Mouse (Mus musculus): ENCODE measurements at regions not wholly inside any gene's neighbourhood (a gene's known extent, or its start where the extent isn't known, plus 50 kb on each side); places are given as distances from the start of the nearest gene placed in this dataset.
A peak's percentile ranks its signal among the peaks of the same experiment; 100 is the strongest.

- no peak for DNase-seq (ENCODE audit: low read depth, low spot score)
- peaks cover 21% of the 10 kb centered on the region for H3K27me3 ChIP-seq
- CTCF ChIA-PET: no interaction called here
Observed at GRCm38 (mm10) chr5:101538410-101539253, 126.2 kb downstream of the Nkx6-1 start.

GRCm38 (mm10) chr5:101537518-101538380 is 127.0 kb downstream of the Nkx6-1 start:
- ChIA-PET POLR2A (no interaction called here), CTCF (no interaction called here)
- no peak for TF ChIP-seq CTCF (IDR thresholded peaks at IDR 0.05)
- no peak for DNase-seq (ENCODE audit: low read depth, low spot score)
- in situ Hi-C loops (cut with MboI; ENCODE audit: low pct_unique_long_range_greater_than_20kb): no loop called here
- peaks cover 28% of the 10 kb centered on the region for H3K27me3 ChIP-seq
- ATAC-seq: no peak

More at GRCm38 (mm10) chr5:101538410-101539253, 126.2 kb downstream of the Nkx6-1 start:
- POLR2A ChIA-PET: no interaction called here
- ATAC-seq: no peak
- in situ Hi-C loops (cut with MboI; ENCODE audit: low pct_unique_long_range_greater_than_20kb): no loop called here
- TF ChIP-seq CTCF (IDR thresholded peaks at IDR 0.05): no peak

DNA sequence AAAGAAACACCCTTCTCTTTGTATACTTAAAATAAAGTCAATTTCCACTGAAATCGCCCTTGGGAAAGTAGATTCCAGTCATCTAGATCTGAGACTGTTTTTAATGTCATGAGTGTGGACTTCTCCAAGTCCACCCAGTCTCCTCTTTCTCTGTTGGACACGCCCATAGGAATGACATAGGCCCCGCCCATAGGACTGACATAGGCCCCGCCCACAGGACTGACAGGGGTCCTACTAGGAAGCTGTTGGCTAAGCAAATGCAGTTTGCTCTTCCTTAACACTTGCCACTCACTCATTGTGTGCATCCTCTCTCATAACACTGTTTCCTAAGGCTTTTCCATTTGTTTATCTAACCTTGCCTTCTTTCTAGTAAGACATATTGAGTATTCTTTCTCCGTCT is 129.3 kb downstream of the Nkx6-1 start:
- DNase-seq (ENCODE audit: low read depth, low spot score): no peak
- TF ChIP-seq CTCF (IDR thresholded peaks at IDR 0.05): no peak
- no peak for ATAC-seq
- POLR2A ChIA-PET: no interaction called here
- peaks cover 28% of the 10 kb centered on the region for H3K27me3 ChIP-seq
- CTCF ChIA-PET: interaction anchor here (1.2 kb wide), 1 partner anchor 16 kb away, joined by 3 read pairs; no protein-coding TSS in a partner anchor
- in situ Hi-C loops (cut with MboI; ENCODE audit: low pct_unique_long_range_greater_than_20kb): no loop called here

- peaks cover 25% of the 10 kb centered on the region for H3K27me3 ChIP-seq
- in situ Hi-C loops (cut with MboI; ENCODE audit: low pct_unique_long_range_greater_than_20kb): no loop called here
- no peak for DNase-seq (ENCODE audit: low read depth, low spot score)
- ChIA-PET CTCF (no interaction called here), POLR2A (no interaction called here)
- no peak for ATAC-seq
- no peak for TF ChIP-seq CTCF (IDR thresholded peaks at IDR 0.05)
Observed at GRCm38 (mm10) chr5:101525346-101525745, 139.4 kb downstream of the Nkx6-1 start.

GRCm38 (mm10) chr5:101524670-101525069 is 140.1 kb downstream of the Nkx6-1 start:
- ATAC-seq (no peak), DNase-seq (ENCODE audit: low read depth, low spot score) (no peak)
- ChIA-PET POLR2A (no interaction called here), CTCF (no interaction called here)
- in situ Hi-C loops (cut with MboI; ENCODE audit: low pct_unique_long_range_greater_than_20kb): no loop called here
- TF ChIP-seq CTCF (IDR thresholded peaks at IDR 0.05): no peak
- peaks cover 25% of the 10 kb centered on the region for H3K27me3 ChIP-seq

- DNase-seq (ENCODE audit: low read depth, low spot score): no peak
- ChIA-PET CTCF (no interaction called here), POLR2A (no interaction called here)
- in situ Hi-C loops (cut with MboI; ENCODE audit: low pct_unique_long_range_greater_than_20kb): no loop called here
- no peak for TF ChIP-seq CTCF (IDR thresholded peaks at IDR 0.05)
- ATAC-seq: peak; percentile 31
- peaks cover 25% of the 10 kb centered on the region for H3K27me3 ChIP-seq
Observed at GRCm38 (mm10) chr5:101523902-101524301, 140.9 kb downstream of the Nkx6-1 start.

DNA sequence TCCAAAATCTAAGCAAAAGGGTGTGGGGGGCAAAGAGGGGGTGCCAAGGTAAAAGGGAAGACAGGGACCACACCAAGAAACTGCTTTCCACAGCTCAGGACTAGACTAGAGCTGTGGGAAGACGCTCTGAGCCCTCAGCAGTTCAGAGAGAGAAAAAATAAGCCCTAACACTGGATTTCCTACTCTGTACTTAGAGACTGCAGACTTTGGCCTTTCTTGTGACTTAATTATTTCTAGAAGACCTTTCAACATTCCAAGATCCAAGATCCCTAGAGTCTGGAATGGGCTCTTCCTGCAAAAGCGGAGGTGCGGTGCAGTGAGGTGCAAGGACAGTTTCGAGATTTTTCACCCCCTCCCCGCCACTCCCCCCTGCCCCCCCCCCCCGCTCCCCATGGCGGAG is 141.3 kb downstream of the Nkx6-1 start:
- no peak for TF ChIP-seq CTCF (IDR thresholded peaks at IDR 0.05)
- ATAC-seq (no peak), DNase-seq (ENCODE audit: low read depth, low spot score) (no peak)
- in situ Hi-C loops (cut with MboI; ENCODE audit: low pct_unique_long_range_greater_than_20kb): no loop called here
- peaks cover 25% of the 10 kb centered on the region for H3K27me3 ChIP-seq
- ChIA-PET CTCF (no interaction called here), POLR2A (no interaction called here)

GRCm38 (mm10) chr5:101520935-101521655 is 143.7 kb downstream of the Nkx6-1 start:
- ChIA-PET CTCF (no interaction called here), POLR2A (no interaction called here)
- in situ Hi-C loops (cut with MboI; ENCODE audit: low pct_unique_long_range_greater_than_20kb): no loop called here
- TF ChIP-seq CTCF (IDR thresholded peaks at IDR 0.05): no peak
- DNase-seq (ENCODE audit: low read depth, low spot score) (no peak), ATAC-seq (no peak)
- peaks cover 25% of the 10 kb centered on the region for H3K27me3 ChIP-seq

DNA sequence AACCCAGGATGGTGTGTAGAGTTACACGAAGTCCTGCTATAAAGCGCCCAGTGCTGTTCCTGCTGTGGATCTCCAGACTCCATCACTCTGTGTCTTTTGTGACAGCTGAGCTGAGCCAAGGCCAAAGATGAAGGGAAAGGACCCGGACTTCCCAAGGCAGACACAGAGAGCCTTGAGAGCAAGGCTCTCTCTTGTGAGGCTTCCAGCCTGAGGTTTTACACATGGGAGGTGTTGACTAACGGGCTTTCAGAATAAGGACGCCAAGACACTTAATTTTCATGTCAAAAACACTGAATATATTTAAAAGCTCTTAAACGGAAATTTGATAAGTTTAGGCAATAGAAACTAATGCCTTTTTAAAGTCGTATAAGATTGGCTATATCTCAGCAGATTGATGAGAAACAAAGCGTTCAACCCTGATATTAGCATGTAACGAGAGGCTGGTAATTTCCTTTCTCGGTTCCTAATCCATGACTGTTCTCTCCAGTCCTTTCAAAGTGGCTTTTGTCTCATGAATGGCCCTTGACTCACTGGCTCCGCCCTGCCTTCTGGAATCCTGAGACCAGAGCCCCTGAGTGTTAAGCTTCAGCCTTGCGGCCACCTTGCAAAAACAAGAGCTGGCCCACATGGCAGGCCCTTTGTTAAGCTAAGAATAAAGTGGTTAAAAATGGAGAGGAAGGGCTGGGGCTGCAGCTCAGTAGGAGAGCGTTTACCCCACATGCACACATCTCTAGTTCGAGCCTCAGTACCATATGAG is 145.8 kb downstream of the Nkx6-1 start:
- in situ Hi-C loops (cut with MboI; ENCODE audit: low pct_unique_long_range_greater_than_20kb): no loop called here
- no peak for TF ChIP-seq CTCF (IDR thresholded peaks at IDR 0.05)
- DNase-seq (ENCODE audit: low read depth, low spot score) (no peak), ATAC-seq (no peak)
- ChIA-PET POLR2A (no interaction called here), CTCF (interaction anchor here (0.9 kb wide), 1 partner anchor 16 kb away, joined by 3 read pairs; no protein-coding TSS in a partner anchor)
- H3K27me3 ChIP-seq: peaks cover 14% of the 10 kb centered on the region

DNA sequence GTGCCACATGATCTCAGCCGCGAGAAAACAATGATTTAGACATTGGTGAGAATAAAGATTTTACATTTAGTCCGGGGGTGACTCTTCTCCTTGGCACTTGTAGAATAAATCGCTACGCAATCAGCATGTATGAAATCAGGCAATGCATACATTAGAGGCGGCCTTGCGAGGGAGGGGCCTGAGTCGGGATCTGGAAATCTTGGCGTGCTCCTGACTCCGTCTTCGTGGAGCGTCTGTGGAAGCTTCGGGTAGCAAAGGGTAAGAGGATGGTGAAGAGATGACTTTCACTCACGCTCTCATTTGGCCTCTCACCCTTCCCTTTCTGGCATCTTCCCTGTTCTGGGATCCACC is 167.1 kb downstream of the Nkx6-1 start:
- DNase-seq (ENCODE audit: low read depth, low spot score) (no peak), ATAC-seq (no peak)
- peaks cover 16% of the 10 kb centered on the region for H3K27me3 ChIP-seq
- ChIA-PET CTCF (no interaction called here), POLR2A (no interaction called here)
- TF ChIP-seq CTCF (IDR thresholded peaks at IDR 0.05): no peak
- in situ Hi-C loops (cut with MboI; ENCODE audit: low pct_unique_long_range_greater_than_20kb): no loop called here
